Mouse (Mus musculus): ENCODE results near the gene Vps52. TPM values are rescaled to one million over a fixed set of nuclear protein-coding genes. Genes with fewer than 3 reads are reported as not detected.

Gene Vps52
- polyA plus RNA-seq, 3 experiments from 2014 or later: 27.6 to 30.0 (median 27.8) TPM

DNA sequence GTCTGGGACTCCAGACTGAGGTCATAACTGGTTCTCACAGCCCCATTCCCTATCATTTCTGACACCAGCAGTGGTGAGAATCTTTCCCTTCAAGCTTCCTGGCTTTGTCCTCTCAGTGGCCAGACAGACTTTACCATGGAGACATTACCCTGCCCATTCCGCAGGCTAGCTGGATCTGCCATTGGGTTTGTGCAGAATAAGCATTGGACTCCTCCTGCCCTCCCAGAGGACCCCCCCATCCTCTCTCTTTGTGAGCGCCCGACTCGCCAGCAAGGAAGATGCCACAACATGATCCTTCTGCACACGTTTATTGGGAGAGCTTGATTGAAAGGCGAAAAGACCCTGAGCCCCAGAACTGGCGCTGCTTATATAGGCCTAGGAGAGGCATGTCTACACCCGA, 57.8 kb downstream of the Vps52 start:
- ATAC-seq: no peak

Other genes starting within 250 kb of the Vps52 start
- gene March2, start 237.1 kb upstream of the Vps52 start, polyA plus RNA-seq (2017; shearing (Covaris generic)): 10 to 100 TPM; 22.4 to 38.0 (median 23.1) TPM
- gene Rab11b, start 195.3 kb upstream of the Vps52 start, polyA plus RNA-seq (2017; shearing (Covaris generic)): 100 to 1,000 TPM; 261 to 354 (median 270) TPM
- gene Angptl4, start 174.0 kb upstream of the Vps52 start, polyA plus RNA-seq (2017; shearing (Covaris generic)): 1 to 10 TPM; 3.5 to 5.9 (median 4.1) TPM
- gene Kank3, start 145.3 kb upstream of the Vps52 start, polyA plus RNA-seq (2017; shearing (Covaris generic)): 1 to 10 TPM; 2.4 to 2.7 (median 2.4) TPM
- 1,000 to 10,000 TPM; 1,118 to 2,316 (median 1,890) TPM for gene Rps28, start 131.2 kb upstream of the Vps52 start, polyA plus RNA-seq (2017; shearing (Covaris generic))
- gene Ndufa7, start 131.2 kb upstream of the Vps52 start, polyA plus RNA-seq (2017; shearing (Covaris generic)): 100 to 1,000 TPM; 364 to 457 (median 417) TPM
- 10 to 100 TPM; 11.2 to 11.6 (median 11.2) TPM for gene Cd320, start 112.7 kb upstream of the Vps52 start, polyA plus RNA-seq (2017; shearing (Covaris generic))
- not detected for gene Gm7029, start 82.0 kb upstream of the Vps52 start, polyA plus RNA-seq (2017; shearing (Covaris generic))
- 1 to 10 TPM in 2 of 3 experiments, under 1 TPM in 1; 0.20 to 7.4 (median 1.3) TPM for gene Kifc1, start 65.2 kb upstream of the Vps52 start, polyA plus RNA-seq (2017; shearing (Covaris generic))
- gene Platr17, start 50.7 kb upstream of the Vps52 start, polyA plus RNA-seq (2017; shearing (Covaris generic)): 10 to 100 TPM in 1 of 3 experiments, 1 to 10 TPM in 2; 5.3 to 10.1 (median 5.4) TPM
- 100 to 1,000 TPM; 101 to 116 (median 102) TPM for gene Daxx, start 46.4 kb upstream of the Vps52 start, polyA plus RNA-seq (2017; shearing (Covaris generic))
- 100 to 1,000 TPM; 367 to 428 (median 385) TPM for gene Tapbp, start 39.9 kb upstream of the Vps52 start, polyA plus RNA-seq (2017; shearing (Covaris generic))
- gene Zbtb22, start 39.9 kb upstream of the Vps52 start, polyA plus RNA-seq (2017; shearing (Covaris generic)): 1 to 10 TPM; 3.7 to 6.8 (median 4.8) TPM
- 10 to 100 TPM; 14.3 to 37.4 (median 31.7) TPM for gene Rgl2, start 26.3 kb upstream of the Vps52 start, polyA plus RNA-seq (2017; shearing (Covaris generic))
- 100 to 1,000 TPM; 114 to 135 (median 124) TPM for gene Pfdn6, start 15.5 kb upstream of the Vps52 start, polyA plus RNA-seq (2017; shearing (Covaris generic))
- gene Wdr46, start 15.2 kb upstream of the Vps52 start, polyA plus RNA-seq (2017; shearing (Covaris generic)): 10 to 100 TPM in 2 of 3 experiments, 1 to 10 TPM in 1; 6.8 to 11.0 (median 10.1) TPM
- 10 to 100 TPM; 12.8 to 15.1 (median 13.9) TPM for gene B3galt4, start 4.3 kb upstream of the Vps52 start, polyA plus RNA-seq (2017; shearing (Covaris generic))
- gene Rps18, start 189 bp downstream of the Vps52 start, polyA plus RNA-seq (2017; shearing (Covaris generic)): 1,000 to 10,000 TPM; 3,532 to 7,587 (median 7,167) TPM
- gene H2-K1, start 44.5 kb downstream of the Vps52 start, polyA plus RNA-seq (2017; shearing (Covaris generic)): 1,000 to 10,000 TPM; 4,943 to 7,708 (median 5,398) TPM
- gene Ring1, start 68.9 kb downstream of the Vps52 start, polyA plus RNA-seq (2017; shearing (Covaris generic)): 1 to 10 TPM; 1.6 to 2.8 (median 2.5) TPM
- gene H2-Ke6, start 72.2 kb downstream of the Vps52 start, polyA plus RNA-seq (2017; shearing (Covaris generic)): 10 to 100 TPM; 28.0 to 31.5 (median 30.7) TPM
- 10 to 100 TPM; 40.8 to 49.3 (median 44.7) TPM for gene Slc39a7, start 75.9 kb downstream of the Vps52 start, polyA plus RNA-seq (2017; shearing (Covaris generic))
- 10 to 100 TPM in 2 of 3 experiments, 1 to 10 TPM in 1; 7.8 to 10.6 (median 10.1) TPM for gene Rxrb, start 76.0 kb downstream of the Vps52 start, polyA plus RNA-seq (2017; shearing (Covaris generic))
- under 1 TPM in 1 of 3 experiments, not detected in 2; 0.21 TPM for gene Col11a2, start 83.6 kb downstream of the Vps52 start, polyA plus RNA-seq (2017; shearing (Covaris generic))
- gene H2-Oa, start 136.5 kb downstream of the Vps52 start, polyA plus RNA-seq (2017; shearing (Covaris generic)): 10 to 100 TPM; 14.3 to 81.2 (median 53.9) TPM
- gene H2-DMa, start 163.7 kb downstream of the Vps52 start, polyA plus RNA-seq (2017; shearing (Covaris generic)): 100 to 1,000 TPM in 2 of 3 experiments, 10 to 100 TPM in 1; 75.8 to 241 (median 198) TPM
- 100 to 1,000 TPM; 115 to 154 (median 144) TPM for gene Brd2, start 166.8 kb downstream of the Vps52 start, polyA plus RNA-seq (2017; shearing (Covaris generic))
- 10 to 100 TPM in 2 of 3 experiments, 1 to 10 TPM in 1; 9.2 to 14.4 (median 11.3) TPM for gene H2-DMb2, start 187.5 kb downstream of the Vps52 start, polyA plus RNA-seq (2017; shearing (Covaris generic))
- 1 to 10 TPM; 2.3 to 5.0 (median 4.5) TPM for gene H2-DMb1, start 197.3 kb downstream of the Vps52 start, polyA plus RNA-seq (2017; shearing (Covaris generic))
- 100 to 1,000 TPM; 174 to 216 (median 189) TPM for gene Tap1, start 231.7 kb downstream of the Vps52 start, polyA plus RNA-seq (2017; shearing (Covaris generic))
- 100 to 1,000 TPM; 330 to 403 (median 338) TPM for gene Psmb9, start 232.0 kb downstream of the Vps52 start, polyA plus RNA-seq (2017; shearing (Covaris generic))
- gene Psmb8, start 241.9 kb downstream of the Vps52 start, polyA plus RNA-seq (2017; shearing (Covaris generic)): 1,000 to 10,000 TPM in 2 of 3 experiments, 100 to 1,000 TPM in 1; 835 to 1,025 (median 1,010) TPM
- gene Tap2, start 247.7 kb downstream of the Vps52 start, polyA plus RNA-seq (2017; shearing (Covaris generic)): 100 to 1,000 TPM in 2 of 3 experiments, 10 to 100 TPM in 1; 94.0 to 181 (median 103) TPM